Mouse (Mus musculus) lung, adult 2 months (tissue): ENCODE results near the gene Cntnap2.

Experiments used
- CTCF ChIP-seq: fragments of 200-500 bp; IDR thresholded peaks from 2 replicates; pipeline ENCODE4 v1.5.1; 2011; ENCODE audit warnings: mild to moderate bottlenecking, low read length, control low read depth; ENCODE audit not compliant: insufficient read depth
- POLR2A ChIP-seq: fragments of 200-500 bp; IDR thresholded peaks from 2 replicates; pipeline ENCODE4 v1.6.1; 2011; ENCODE audit warnings: low read depth, mild to moderate bottlenecking, control low read depth, low read length, borderline replicate concordance; ENCODE audit errors: extremely low read depth

DNA sequence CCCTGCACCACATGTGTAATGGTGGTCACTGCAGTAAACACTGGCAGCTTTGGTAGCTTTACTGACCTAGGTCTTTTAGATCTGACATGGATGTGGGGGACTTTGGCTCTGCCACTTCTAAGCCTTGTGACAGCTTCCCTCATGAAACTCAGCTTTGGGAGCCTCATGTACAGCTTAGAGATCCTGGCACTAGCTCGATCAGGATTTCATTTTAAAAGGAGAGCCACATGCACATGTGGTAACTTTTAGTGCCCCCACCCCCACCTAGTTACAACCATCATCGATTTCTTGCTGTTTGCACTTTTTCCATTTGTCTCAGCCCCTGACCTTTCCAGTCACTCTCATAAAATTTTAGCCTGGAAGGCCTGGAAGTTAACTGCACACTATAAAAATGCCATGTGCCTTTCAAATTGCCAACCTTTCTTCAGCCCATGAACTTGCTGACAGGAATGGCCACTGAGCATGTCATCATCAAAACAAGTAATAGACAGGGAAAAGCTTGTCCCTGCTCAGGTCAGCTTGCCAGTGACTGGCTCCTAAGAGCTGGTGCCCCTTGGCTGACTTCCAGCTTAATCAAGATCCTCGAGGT lies 2197.9 kb downstream of the Cntnap2 start:
- TF ChIP-seq CTCF, result no peak
- no peak for TF ChIP-seq POLR2A
